Mouse (Mus musculus): Measurements from ENCODE around the gene Gm20479.

GRCm38 (mm10) chr7:27364379-27364778, 7.2 kb upstream of the Gm20479 start:
- TF ChIP-seq CTCF (IDR thresholded peaks at IDR 0.05; ENCODE audit: extremely low read depth, insufficient read length, insufficient replicate concordance, low read depth, low read length) (no peak), POLR2A (IDR thresholded peaks at IDR 0.05; ENCODE audit: low read depth, low read length) (no peak)
